Mouse (Mus musculus): ENCODE results near the gene Ccno.
A peak's percentile ranks its signal among the peaks of the same experiment; 100 is the strongest.
"Not testable (repeated sequence)": the region's sequence is repeated elsewhere in the genome, so short reads cannot be mapped to it uniquely, and the experiment has no call there.

The Ccno gene

GRCm38 (mm10) chr13:113000576-113001318 is 13.1 kb downstream of the Ccno start:
- DNase-seq (ENCODE audit: low spot score) = peak; percentile 86

- no peak for DNase-seq (ENCODE audit: low spot score)
Measured at GRCm38 (mm10) chr13:113012683-113013082, 25.1 kb downstream of the Ccno start.

DNA sequence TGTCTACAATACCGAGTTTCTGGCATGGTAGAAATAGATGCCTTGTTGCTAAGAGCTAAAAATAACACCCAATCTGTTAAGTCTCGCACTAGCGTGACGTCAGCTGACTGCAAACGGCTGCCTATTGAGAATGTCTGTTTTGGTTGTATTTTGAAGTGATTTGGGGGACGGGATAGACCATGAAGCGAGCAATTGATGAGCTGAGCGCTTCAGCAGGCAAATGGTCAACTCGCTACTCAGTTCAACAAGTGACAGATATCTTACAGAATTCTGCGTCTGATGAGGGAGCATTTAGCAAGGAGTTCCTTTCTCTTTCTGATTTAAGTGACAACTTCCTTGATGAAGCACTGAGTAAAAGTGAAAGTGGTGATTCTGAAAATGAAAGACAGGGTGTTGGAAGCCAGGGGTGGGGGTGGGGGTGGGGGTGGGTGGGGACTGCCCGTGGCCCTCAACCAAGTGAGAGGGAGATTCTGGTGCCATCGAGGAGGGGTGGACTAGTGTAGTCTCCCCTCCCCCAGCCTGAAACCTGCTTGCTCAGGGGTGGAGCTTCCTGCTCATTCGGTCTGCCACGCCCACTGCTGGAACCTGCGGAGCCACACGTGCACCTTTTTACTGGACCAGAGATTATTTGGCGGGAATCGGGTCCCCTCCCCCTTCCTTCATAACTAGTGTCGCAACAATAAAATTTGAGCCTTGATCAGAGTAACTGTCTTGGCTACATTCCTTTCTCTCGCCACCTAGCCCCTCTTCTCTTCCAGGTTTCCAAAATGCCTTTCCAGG is 25.8 kb downstream of the Ccno start:
- DNase-seq (ENCODE audit: low spot score) = not testable (repeated sequence)

- no peak for DNase-seq (ENCODE audit: low spot score)
Measured at GRCm38 (mm10) chr13:113021521-113021920, 33.9 kb downstream of the Ccno start.

DNA sequence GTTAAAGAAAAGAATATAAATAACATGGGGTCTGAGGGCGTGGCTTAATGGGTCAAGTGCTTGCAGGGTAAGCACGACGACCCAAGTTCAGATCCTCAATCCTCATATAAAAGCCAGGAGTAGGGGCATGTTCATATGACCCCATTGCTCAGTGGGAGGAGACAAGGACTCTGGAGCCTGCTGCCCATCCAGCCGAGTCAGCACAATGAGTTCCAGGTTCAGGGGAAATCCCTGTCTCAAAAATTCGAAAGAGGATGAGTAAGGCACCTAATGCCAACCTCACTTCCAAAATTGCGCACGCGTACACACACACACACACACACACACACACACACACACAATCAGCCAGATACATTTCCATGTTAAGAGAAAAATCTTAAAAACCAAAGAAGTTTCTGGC is 34.9 kb downstream of the Ccno start:
- DNase-seq (ENCODE audit: low spot score) = no peak

DNA sequence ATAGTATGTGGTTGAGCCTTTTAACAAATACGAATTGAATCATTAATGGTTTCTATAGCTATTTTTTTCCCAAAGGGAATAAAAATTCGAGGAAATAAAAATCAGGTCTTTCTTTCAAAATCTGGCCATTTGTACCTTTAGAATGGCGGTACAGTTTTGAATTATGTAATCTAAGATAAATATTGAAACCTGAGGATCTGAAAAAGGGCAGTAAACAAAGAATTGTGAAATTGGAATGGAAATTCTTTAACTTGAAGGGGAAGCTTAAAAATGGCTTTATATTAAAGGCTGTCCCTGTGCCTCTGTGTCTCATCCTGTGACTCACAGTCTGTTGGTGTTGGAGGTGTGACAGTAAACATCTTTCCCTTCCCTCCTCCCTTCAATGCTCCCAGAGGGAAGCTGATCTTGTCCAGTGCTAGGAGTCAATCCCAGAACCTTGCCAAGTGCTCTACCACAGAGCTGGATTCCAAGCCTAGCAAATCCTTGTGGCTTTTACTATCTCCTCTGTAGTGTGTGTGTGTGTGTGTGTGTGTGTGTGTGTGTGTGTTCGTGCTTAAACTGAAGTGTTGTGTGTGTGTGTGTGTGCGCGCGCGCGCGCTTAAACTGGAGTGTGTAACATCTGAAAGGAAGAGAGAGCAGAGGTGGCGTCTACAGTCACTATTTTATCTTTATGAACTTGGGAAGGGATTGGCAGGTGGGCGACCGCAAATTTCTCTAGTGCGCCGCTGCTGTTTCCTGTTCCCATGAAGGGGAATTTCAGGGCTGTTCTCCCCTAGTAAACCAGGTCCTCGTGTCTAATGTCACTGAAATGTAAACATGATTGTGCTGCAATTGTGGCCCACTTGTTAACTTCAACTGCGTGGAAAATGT is 35.9 kb downstream of the Ccno start:
- no peak for DNase-seq (ENCODE audit: low spot score)

GRCm38 (mm10) chr13:113031351-113031750 is 43.7 kb downstream of the Ccno start:
- DNase-seq (ENCODE audit: low spot score) = no peak

DNA sequence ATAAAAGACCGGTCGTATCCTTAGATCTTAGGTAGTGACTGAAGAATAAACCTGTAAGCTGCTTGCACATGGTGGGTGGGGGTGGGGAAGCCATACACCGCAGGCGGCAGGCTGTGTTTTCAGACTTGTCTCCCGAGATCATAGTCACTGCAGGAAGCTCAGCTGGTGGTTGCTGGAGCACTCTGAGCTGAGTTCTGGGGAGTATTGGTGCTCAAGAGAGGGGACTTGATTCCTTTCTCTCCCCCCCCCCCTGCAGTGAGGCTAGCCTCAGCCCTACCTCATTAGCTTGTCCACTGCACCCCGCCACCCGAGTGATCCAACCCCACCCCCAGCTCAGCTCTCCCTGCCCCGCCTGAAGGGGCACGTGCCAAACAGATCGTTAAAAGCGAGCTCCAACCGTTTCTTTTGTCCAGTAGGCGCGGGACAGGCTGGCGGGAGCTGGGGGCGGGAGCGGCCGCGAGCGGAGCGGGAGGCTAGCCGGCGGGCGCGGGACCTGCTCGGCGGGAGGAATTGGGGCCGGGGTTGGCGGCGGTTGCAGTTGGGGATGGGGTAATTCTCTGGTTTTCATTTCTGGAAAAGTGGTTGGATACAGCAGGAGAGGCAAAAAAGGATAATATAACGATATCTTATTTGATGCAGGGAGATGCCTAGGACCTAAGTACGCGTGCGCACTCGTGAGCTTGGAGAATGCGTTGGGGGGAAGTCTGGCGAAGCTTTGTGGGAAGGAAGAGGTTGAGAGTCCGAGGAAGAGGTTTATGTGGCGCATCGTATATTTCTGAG is 44.4 kb downstream of the Ccno start:
- DNase-seq (ENCODE audit: low spot score) = peak; percentile 15

DNA sequence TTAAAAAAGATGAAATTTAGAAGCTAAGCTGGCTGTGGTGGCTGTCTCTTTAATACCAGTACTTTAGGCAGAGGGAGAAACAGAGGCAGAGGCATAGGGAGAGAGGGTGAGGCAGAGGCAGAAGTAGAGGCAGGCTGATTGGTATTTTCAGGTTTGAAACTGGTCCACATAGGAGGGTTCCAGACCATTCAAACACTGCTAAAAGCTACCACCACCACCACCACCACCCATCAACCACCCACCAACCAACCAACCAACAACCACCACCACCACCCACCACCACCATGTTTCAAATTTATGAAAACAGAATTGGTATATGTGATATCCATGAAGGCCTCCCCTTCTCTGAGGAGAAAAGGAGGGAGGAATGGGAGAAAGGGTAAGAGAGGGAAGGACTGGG is 45.2 kb downstream of the Ccno start:
- DNase-seq (ENCODE audit: low spot score) = no peak

DNA sequence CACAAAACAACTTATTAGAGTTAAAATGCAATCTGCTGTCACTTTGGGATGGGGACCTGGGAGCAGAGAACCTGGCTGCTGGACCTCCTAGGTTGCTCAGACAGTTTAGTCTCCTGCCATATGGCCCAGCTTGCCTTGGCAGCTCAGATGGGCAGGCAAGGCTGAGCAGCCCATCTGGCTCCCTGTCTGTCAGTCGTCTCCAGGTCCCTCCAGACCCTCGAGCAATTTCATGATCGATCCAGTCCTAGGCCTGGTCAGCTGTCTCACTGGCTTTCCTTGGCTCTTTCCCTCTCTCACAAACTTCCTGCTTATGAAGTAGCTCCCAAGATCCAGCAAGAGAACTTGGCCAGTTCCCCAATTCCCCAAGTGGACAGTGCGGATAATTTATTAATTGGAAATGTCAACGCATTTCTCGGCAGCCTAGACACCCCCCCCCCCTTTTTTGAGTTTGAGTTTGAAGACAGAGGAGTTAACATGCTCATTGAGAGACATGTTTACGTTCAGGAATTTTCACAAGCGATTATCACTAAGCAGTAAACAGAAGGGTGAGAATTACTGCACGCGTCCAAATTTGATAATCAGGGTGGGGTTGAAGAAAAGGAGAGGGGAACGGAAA is 46.8 kb downstream of the Ccno start:
- no peak for DNase-seq (ENCODE audit: low spot score)

DNA sequence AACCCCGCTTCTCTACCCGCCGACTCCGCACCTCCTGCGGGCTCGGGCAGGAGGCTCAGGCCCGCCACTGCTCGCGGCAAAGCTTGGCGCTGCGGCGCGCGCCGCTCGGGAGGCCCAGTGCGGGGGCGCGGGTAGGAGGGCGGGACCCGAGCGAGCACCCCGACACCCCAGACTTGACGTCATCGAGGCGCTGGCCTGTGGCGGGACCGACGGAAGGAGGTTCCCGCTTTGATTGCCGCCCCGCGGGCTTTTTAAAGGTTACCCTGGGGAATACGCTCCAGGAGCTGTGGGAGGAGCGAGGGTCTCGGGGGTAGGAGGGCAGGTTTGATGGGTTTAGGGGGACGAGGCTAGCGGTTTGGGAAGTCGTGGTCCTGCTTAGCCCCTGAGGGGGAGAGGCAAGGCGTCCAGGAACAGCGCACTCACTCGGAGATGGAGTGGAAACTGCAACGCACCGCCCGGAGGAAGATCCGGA is 47.4 kb downstream of the Ccno start, which contains the start of gene Cdc20b:
TSS of gene Cdc20b (plus strand) at position 162 of the 472 bp plus-strand sequence.
- peak; percentile 59 for DNase-seq (ENCODE audit: low spot score)

- DNase-seq (ENCODE audit: low spot score) = peak; percentile 81
Measured at GRCm38 (mm10) chr13:113035852-113036251, 48.2 kb downstream of the Ccno start.
